Mouse (Mus musculus) lung, adult 2 months (tissue): Measurements from ENCODE around the gene Atoh8.

ENCODE experiments used
- CTCF ChIP-seq: fragments of 200-500 bp; IDR thresholded peaks from 2 replicates; pipeline ENCODE4 v1.5.1; 2011; ENCODE audit warnings: mild to moderate bottlenecking, low read length, control low read depth; ENCODE audit not compliant: insufficient read depth
- POLR2A ChIP-seq: fragments of 200-500 bp; IDR thresholded peaks from 2 replicates; pipeline ENCODE4 v1.6.1; 2011; ENCODE audit warnings: low read depth, mild to moderate bottlenecking, control low read depth, low read length, borderline replicate concordance; ENCODE audit errors: extremely low read depth

DNA sequence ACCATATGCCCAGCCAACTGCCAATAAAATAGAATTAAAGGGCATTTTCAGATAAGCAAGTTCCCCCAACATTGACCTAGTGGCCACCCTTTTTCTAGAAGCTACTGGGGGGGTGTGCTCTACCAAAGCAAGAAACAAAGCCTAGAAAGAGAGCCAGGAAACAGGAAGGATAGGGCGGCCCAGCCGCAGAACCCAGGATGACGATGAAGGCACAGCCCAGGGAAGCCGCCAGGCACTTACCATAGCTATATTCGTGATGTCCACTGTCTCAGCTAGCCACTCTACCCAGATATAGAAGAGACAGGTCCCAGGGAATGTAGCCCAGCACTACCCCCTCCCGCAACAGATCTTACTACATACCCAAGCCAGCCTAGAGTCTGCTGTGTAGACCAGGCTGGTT lies 30.3 kb upstream of the Atoh8 start:
- TF ChIP-seq CTCF, result no peak
- TF ChIP-seq POLR2A, result no peak
